Mouse (Mus musculus): ENCODE measurements at regions not wholly inside any gene's neighbourhood (a gene's known extent, or its start where the extent isn't known, plus 50 kb on each side); places are given as distances from the start of the nearest gene placed in this dataset.

- Histone ChIP-seq H3K27ac (ENCODE audit: insufficient read depth, low read length) (no peak overlapping the region), H3K4me3 (replicated peaks; ENCODE audit: insufficient read depth, low read depth, low read length) (no peak overlapping the region), H3K27me3 (ENCODE audit: control insufficient read depth, insufficient read depth, low read length) (no peaks in the 10 kb centered on the region), H3K4me1 (ENCODE audit: control insufficient read depth, insufficient read depth, low read length) (no peaks in the 10 kb centered on the region)
- TF ChIP-seq CTCF (IDR thresholded peaks at IDR 0.05; ENCODE audit: borderline replicate concordance, insufficient read depth, low read depth, low read length): no peak
- WGBS: 39% methylated on average over 3 of the region's 3 CpGs
- DNase-seq: no peak
These were observed 441.3 kb upstream of the Brinp1 start for GRCm38 (mm10) chr4:69395451-69395850.

DNA sequence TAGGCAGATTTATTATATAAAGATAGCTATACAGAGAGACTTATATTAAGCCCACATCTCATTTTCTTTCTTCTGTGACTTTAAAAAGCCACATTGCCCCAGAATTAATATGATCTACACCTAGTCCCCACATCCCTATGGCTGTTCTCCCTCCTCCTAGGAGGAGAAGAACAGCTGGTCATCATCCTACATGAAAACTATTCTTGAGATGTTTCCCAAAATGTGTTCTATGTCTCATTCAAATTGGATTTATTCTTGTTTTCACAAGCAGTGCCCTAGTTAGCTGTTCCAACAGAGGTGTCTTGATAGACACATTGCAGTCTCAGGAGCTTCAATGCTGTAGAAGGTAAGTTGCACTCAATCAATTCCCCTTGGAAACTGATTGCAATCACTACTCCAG, 429.1 kb upstream of the Brinp1 start:
- Histone ChIP-seq H3K4me1 (ENCODE audit: control insufficient read depth, insufficient read depth, low read length) (no peaks in the 10 kb centered on the region), H3K4me3 (replicated peaks; ENCODE audit: insufficient read depth, low read depth, low read length) (no peak overlapping the region), H3K27ac (ENCODE audit: insufficient read depth, low read length) (no peak overlapping the region), H3K27me3 (ENCODE audit: control insufficient read depth, insufficient read depth, low read length) (no peaks in the 10 kb centered on the region)
- TF ChIP-seq POLR2A (IDR thresholded peaks at IDR 0.05; ENCODE audit: borderline replicate concordance, insufficient read depth, low read length): no peak
- TF ChIP-seq CTCF (IDR thresholded peaks at IDR 0.05; ENCODE audit: borderline replicate concordance, insufficient read depth, low read depth, low read length): no peak
- no peak for DNase-seq

GRCm38 (mm10) chr4:69346979-69347465, 392.8 kb upstream of the Brinp1 start:
- no peak for DNase-seq
- TF ChIP-seq POLR2A (IDR thresholded peaks at IDR 0.05; ENCODE audit: borderline replicate concordance, insufficient read depth, low read length): no peak
- no peak for TF ChIP-seq CTCF (IDR thresholded peaks at IDR 0.05; ENCODE audit: borderline replicate concordance, insufficient read depth, low read depth, low read length)
- Histone ChIP-seq H3K4me3 (replicated peaks; ENCODE audit: insufficient read depth, low read depth, low read length) (no peak overlapping the region), H3K4me1 (ENCODE audit: control insufficient read depth, insufficient read depth, low read length) (no peaks in the 10 kb centered on the region), H3K27ac (ENCODE audit: insufficient read depth, low read length) (no peak overlapping the region), H3K27me3 (ENCODE audit: control insufficient read depth, insufficient read depth, low read length) (no peaks in the 10 kb centered on the region)
- WGBS: 84% methylated on average over 5 of the region's 5 CpGs

DNA sequence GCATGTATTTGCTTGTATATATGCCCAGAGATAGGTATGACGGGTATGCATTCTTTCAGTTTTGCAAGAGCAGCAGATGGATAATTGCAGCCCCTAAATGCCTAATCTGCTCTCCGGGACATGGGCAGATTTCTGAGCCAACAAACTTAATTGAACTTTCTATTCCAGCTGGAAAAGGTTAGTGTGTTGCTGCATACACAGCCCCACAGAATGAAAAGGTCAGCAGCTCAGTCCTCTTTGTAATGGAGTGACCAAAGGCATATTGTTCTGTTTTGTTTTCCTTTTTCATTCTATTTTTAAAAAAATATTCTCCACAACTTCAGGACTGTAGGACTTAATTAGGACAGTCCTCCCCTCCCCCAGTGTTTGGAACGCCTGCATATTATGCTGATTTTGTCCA, 373.4 kb upstream of the Brinp1 start:
- TF ChIP-seq POLR2A (IDR thresholded peaks at IDR 0.05; ENCODE audit: borderline replicate concordance, insufficient read depth, low read length): no peak
- no peak for TF ChIP-seq CTCF (IDR thresholded peaks at IDR 0.05; ENCODE audit: borderline replicate concordance, insufficient read depth, low read depth, low read length)
- Histone ChIP-seq H3K4me3 (replicated peaks; ENCODE audit: insufficient read depth, low read depth, low read length) (no peak overlapping the region), H3K27me3 (ENCODE audit: control insufficient read depth, insufficient read depth, low read length) (no peaks in the 10 kb centered on the region)

More for the DNA sequence above, 373.4 kb upstream of the Brinp1 start:
- Histone ChIP-seq H3K4me1 (ENCODE audit: control insufficient read depth, insufficient read depth, low read length) (no peaks in the 10 kb centered on the region), H3K27ac (ENCODE audit: insufficient read depth, low read length) (no peak overlapping the region)
- DNase-seq: no peak
- WGBS: 28% methylated on average over 3 of the region's 3 CpGs

Measured in cerebellum, adult 2 months (tissue).